Mouse (Mus musculus) layer of hippocampus, adult 18-20 months (tissue): Measurements from ENCODE around the gene Slamf9. TPM values are rescaled to one million over a fixed set of nuclear protein-coding genes. Genes with fewer than 3 reads are reported as not detected.

Source experiments
- DNase-seq, 2 experiments: peaks; one replicate each; pipeline ENCODE4 v3.0.0; 2022; ENCODE audit warnings: low spot score in 2 of 2
- long read RNA-seq: library from polyadenylated mRNA; stranded (forward); transcript quantifications from one replicate; pipeline ENCODE4 v2.0.0, GENCODE M21; 2021
- total RNA-seq, 2 experiments: library from RNA; stranded (reverse); gene quantifications; 2 replicates each; pipeline ENCODE4 v1.2.3; 2021

Slamf9 gene
- total RNA-seq = under 1 TPM; 0.33 to 0.47 TPM
- long read RNA-seq, partial matches to known transcripts = 1 of 1 reads
- long read RNA-seq, other reads (novel, unspliced or antisense) = 0 of 1 reads

DNA sequence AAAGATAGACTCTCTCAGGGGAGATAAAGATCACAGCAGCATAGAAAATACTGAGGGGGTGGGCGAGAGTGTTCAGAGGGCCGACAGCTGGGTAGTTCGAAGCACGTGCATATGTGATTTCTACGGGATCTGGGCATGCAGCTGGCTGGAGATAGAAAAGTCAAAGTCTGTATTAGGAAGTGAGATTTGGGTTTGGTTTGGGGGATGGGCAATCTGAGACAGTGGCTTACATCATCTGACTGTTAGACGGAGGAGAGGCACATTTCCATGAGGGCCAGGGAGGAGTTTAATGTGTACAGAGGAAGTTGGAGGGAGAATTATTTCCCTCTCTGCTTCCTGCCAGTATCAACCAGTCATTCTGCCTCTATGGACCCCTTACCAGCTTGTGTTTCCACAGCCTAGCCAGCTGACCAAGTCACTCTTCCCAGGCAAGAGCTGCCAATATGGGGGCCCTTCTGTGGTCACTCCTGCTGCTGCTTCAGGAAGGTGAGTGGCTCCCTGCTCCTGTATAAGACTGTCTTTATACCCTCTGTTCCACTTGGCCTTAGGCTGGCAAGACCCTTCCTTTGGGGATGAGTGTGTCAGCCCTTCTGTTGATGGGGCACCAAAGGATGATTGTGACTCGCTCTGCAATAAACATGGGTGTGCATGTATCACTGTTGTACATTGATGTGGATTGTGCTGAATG lies at the start of gene Slamf9:
Gene Slamf9 (plus strand): TSS at position 305 of the 688 bp plus-strand sequence.
- no peak for DNase-seq

DNA sequence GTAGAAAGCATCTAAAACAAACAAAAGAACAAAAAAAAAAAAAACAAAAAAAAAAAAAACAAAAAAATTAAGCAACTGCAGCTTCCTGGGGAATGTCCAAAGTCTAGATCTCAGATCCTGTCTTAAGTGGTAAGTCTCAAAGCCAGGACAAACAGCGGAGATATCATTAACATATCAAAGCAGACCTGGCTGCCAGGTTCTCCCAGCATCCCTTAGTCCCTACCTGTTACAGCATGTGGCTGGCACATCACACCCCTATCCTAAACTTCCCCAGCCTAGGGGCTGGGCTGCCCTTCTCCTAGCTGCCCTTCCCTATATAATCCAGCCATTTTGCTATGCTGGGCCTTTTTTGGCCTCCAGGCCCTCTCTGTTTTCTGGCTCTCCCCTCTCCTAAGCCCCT lies 48.7 kb upstream of the Slamf9 start:
- DNase-seq = no peak

DNA sequence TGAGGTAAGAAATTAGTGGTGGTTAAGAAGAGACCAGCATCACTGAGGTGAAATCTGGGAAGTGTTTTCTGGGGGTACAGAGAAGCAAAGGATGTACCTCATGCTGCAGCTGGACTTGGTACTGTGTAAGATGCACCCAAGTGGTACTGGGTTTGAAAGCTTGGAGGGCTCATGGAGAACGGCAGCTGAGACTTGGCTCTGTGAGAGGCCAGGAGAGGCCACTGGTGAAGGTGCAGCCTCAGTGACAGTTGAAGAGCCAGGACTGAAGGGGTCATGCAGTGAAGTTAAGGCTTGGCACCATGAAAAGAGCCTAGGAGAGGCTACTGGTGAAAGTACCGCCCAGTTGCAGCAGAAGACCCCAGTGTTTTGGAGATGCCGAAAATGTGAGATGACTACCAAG lies 47.3 kb upstream of the Slamf9 start:
- no peak for DNase-seq

DNA sequence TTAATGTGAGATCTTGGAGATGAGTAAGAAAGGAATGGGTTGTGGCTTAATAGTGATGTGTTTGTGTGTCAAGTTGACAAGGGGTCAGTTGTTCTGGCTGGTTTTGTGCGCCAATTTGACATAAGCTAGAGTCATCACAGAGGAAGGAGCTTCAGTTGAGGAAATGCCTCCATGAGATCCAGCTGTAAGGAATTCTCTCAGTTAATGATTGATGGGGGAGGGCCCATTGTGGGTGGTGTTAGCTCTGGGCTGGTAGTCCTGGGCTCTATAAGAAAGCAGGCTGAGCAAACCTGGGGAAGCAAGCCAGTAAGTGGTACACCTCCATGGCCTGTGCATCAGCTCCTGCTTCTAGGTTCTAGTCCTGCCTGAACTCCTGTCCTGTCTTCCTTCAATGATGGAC lies 46.5 kb upstream of the Slamf9 start:
- no peak for DNase-seq

DNA sequence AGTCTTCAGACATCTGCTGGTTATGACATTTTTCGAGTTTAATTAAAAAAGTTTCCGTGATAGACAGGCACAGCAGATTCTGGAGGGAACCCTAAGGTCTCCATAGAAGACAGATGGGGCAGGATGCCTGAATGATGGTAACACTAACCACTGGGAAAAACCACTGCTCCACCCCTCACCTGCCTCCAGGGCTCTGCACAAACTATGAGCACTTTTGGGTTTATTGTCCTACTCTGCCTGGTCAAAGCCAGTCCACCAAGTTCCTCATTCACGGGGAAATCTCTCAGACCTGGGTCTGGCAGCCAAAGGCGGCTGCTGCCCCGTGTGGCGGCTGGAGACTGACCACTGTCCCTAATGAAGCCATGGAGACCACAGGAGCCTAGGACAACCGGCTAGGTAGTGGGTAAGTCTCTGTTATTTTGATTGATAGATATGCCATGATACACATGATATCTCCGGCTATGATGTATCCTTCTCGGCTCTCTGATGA lies 44.4 kb upstream of the Slamf9 start:
- DNase-seq = no peak

DNA sequence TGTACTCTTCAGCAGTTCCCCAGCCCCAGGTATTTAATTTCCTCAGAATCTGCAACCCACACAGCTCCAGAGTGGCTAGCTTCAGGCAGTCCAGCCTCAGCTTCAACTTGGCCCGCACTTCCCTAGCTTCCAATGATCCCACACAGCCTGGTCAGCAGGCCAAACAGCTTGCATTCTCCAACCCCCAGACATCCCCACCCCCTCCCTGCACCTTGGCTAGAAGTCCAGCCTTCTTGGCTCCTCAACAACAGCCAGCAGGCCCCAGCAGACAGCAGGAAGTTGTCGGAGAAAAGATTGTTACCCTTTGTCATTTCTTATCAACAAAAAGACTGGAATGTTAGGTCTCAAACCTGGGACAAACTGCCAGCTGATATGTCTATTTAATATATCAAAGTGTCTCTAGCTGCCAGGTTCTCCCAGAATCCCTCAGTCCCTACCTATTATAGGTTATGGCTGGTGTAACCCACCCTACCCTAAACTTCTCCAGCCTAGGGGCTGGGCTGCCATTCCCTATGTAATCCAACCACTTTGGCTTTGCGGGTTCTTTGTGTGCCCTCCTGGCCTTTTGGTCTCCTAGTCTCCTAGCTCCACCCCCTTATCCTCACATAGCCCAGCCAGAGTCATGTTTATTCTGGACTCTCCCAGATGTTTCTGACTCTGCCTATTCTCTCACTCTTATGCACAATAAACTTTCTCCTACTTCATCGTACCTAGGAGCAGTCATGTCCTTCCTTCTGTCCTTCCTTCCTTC lies 43.1 kb upstream of the Slamf9 start:
- no peak for DNase-seq

DNA sequence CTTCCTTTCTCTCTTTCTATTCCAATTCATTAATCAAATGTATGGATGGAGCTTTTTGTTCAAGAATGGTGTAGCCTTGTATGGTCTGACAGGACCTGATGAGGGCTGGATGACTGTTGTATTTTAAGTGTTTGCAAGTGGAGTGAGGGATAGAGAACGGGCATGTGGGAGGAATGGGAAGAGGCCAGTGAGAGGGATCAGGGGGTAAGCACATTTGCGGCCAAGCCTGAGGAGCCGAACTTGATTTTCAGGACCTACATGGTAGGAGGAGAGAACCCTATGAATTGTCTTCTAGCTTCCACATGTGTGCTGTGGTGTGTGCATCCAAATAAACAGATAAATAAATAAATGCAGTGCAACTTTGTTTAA lies 42.6 kb upstream of the Slamf9 start:
- DNase-seq = no peak

DNA sequence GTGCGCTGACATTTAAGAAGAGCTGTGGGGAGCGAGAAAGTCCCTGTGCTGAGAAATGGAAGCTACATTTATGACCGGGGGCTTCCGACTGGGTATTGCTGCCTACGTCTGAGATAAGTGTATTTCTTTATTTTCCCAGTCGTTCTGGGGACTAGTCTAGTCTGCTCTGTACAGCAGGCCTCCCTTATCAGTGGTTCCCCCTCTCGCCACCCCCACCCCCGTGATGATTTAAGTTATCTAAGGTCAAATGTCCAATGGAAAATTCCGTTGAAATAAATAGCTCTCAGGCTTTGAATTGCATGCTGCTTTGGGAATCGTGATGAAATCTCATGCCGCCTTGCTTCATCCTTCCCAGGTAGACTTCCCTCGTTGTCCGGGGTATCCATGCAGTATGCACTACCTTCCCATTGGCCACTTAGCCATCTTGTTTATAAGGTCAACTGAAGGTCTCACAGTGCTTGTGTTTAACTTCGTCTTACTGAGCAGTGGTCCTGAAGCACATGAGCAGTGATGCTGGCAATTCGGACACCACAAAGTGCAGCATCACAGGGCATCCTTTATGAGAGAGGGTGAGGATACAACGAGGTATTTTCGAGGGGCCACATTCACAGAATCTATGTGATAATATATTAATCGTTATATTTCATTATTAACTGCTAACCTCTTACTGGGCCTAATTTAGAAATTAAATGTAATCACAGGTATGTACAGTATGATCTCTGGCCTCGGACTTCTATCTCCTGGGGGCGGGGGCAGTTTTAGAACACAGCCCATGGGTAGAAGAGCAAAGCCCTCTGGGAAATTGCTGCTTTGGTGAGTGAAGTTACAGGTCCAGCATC lies 41.9 kb upstream of the Slamf9 start:
- no peak for DNase-seq

DNA sequence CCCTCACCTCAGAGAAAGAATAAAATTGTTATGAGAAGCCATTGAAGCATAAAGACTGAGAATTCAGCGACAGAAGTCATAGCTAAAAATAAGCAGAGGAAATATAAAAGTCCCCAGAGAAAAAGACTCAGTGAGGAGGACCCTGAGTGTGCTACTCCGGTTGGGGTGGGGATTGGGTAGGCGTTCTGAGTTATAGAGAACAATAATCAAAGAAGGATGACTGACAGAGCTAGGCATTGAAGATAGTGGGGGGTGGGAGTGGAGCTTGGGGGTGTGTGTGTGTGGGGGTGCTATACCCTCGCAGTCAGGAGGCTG lies 41.4 kb upstream of the Slamf9 start:
- DNase-seq = no peak

DNA sequence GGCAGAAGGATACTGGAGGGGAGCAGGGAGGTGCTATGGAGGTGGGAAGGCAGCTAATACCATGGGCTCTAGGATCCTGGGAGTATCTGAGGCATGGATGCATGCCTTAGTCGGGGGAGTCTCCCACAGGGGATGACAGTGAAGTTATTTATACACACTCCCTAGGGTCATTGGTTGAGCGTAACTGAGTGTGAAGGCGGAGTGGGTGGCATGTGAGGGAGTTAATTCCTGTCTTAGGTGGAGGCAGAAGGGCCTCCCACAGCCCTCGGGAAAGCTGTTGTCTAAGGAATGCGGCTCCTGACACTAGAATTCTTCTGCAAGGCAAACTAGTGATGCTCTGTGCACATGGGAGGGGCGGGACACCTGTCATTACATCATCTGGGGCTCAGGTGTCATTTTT lies 38.4 kb upstream of the Slamf9 start:
- DNase-seq = no peak

DNA sequence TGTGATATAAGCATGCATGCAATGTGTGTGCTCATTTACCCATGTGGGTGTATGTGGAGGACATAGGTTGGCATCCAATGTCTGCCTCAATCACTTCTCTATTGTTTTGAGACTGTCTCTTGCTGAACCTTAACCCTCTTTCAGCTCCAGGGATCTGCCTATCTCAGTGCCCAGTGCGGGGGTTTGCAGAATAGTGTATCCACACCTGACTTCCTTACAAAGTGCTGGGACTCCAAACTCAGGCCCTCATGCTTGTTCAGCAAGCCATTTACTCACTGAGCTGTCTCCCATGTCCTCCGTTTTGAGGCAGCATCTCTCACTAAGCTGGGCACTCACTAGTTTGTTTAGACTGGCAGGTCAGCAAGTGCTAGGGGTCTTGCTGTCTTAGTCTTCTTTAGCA lies 36.5 kb upstream of the Slamf9 start:
- no peak for DNase-seq

DNA sequence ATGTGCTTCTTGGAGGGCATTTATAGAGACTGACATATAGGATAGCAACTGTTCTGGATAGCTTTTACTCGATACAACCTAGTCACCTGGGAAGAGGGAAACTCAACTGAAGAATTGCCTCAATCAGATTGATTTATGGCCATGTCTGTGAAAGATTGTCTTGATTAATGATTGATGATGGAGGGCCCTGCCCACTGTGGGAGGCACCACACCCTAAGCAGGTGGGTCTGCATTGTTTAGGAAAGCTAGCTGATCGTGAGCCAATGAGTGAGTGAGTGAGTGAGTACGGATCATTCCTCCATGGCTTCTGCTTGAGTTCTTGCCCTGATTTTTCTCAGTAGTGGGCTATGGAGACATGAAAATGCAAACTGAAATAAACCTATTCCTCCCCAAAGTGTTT lies 34.6 kb upstream of the Slamf9 start:
- no peak for DNase-seq

DNA sequence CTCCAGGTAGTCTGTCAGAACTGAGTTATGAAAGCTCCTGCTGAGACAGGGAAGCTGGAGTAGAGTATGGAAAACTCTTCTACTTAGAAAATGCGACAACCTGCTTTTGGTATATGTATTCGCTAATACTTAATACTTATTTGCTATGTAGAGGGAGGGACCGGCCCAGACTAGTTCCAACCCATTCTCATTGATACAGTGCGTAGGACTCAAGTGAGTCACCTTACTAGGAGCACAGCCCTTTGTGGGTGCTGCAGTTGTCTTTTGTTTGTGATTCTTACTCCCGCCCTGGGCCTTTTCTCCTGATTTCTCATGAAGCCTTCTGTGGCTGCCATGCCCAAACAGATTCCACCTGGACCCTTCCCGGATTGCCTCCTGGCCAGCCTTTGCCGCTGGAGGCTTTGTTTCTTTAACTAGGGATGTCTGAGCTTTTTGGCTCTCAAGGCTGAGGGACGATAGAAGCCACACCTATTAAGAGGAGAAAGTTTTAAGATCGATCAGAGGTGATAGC lies 33.2 kb upstream of the Slamf9 start:
- no peak for DNase-seq

DNA sequence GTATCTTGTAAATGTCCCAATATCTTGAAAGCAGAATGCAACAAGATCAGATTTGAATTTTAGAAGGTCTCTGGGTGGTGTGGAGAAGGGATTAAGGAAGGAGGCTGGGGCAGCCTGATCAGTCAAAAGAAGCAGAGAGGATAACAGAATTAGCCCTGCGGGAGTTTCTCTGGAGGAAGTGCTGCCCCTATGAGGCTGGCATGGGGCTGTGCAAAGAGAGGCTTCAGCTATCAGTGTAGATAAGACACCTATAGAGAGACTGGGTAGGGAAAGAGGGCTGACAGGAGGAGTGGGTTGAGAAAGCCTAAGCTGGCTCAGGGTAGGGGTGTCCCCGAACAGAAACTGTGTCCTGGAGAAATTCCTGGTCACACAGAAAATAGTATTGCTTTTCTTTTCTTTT lies 24.9 kb upstream of the Slamf9 start:
- no peak for DNase-seq

DNA sequence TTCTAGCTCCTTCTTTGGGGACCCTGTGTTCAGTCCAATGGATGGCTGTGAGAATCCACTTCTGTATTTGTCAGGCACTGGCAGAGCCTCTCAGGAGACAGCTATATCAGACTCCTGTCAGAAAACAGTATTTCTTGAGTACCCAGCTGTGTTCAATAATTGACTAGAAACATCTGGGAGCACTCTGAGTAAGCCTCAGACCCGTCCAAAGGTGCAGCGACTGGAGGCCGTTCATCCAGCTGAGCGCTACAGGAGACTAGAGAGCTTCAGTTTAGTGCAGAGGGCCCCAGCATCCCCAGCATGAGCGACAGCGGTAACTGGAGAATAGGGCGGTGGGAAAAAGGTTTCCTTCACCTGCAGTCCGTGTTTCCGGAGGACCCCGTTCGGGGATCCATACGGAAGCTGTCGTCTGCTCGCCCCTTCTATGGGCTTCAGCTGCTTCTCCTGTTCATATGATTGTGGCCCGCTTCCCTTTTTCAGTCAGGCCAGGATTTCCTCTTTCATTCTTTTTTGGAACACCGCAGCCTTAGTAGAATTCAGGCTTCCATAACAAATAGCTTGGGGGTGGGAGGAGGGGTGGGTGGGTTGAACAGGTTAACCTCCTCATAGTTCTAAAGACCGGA lies 24.2 kb upstream of the Slamf9 start:
- no peak for DNase-seq

DNA sequence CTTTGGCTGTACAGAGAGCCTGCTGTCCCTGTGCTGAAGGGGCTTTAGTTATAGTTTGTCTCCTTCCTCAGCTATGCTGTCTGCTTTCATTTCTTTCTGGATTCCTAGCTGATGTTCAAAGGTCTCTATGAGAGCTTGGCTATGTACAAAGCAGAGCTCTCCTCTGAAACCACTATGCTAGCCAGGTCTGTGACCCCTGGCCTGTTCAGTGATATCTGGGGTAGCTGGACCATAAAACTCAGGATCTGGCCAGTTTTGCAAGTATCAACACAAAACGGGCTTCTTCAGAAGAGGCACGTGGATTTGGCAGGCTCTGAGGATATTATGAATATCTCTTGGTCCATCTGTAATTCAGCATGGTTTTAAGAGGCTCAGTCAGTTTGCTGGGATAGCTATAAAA lies 22.2 kb upstream of the Slamf9 start:
- DNase-seq = no peak

DNA sequence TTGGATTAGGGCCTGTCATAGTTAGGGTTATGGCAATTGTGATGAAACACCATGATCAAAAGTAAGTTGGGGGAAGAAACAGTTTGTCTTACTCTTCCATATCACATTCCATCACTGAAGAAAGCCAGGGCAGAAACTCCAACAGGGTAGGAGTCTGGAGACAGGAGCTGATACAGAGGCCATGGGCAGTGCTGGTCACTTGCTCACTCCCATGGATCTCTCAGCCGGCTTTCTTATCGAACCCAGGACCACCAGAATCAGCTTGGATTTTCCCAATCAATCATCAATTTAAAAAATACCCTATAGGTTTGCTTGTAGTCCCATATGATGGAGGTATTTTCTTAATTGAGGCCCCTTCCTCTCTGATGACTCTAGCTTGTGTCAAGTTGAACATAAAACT lies 21.3 kb upstream of the Slamf9 start:
- DNase-seq = no peak

DNA sequence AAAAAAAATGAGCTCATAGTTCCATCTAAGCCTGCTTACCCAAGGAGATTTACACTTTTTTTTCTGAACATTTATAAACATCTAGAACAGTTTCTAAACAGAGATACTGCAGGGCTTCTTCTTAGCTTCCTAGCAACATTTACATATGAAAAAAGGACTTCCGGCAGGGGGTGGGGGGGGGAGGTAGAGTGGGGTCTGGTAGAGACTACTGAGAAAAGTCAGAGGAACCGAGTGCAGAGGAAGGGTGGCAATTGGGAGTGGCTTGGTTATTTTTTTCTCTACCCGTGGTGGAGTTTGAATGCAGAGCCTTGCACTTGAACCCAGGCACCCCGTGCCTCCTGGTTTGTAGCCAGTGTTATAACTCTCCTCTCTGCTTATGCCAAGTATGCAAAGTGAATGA lies 19.7 kb upstream of the Slamf9 start:
- no peak for DNase-seq

DNA sequence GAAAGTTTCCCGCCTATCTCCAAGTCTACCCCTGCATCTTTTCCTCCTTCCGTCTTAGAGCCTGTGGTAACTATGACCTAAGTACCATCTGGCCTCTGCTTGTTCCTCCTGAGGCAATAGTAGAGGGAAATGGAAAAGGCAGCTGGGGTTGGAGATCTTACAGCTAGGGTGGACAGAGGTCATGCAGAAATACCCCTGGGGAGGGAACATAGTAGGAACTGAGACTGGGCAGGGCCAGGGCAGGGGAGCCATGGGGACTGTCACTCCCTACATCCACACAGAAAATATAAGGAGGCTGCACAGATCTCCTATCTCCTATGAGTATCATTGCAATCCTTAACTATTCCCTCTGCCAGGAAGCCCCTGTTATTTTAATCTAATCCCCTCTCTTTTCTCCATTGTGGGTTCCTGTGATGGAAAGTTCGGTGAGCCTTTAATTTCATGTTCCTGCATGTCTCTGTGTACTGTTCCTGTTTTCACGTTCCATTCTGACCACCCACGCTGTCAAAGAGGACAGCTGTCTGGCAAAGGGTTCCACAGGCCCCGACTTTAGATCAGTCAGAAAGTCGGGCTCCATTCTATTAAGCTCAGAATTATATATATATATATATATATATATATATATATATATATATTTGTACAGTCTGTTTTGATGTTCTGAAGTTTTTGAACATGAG lies 19.0 kb upstream of the Slamf9 start:
- peak in 1 of 2 experiments; percentile 9 for DNase-seq

DNA sequence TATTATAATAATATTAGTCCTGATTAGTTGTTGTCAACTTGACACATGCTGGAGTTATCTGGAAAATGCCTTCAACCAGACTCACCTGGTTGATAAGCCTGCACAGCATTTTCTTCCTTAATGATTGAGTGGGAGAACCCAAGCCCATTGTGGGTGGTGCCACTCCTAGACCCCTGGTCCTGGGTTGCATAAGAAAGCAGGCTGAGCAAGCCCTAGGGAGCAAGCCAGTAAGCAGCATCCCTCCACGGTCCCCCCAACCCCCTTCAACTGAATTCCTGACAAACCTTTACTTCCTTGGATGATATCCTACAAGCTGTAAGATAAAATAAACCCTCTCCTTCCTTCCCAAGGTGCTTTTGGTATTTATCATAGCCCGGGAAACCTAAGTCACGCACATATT lies 18.0 kb upstream of the Slamf9 start:
- DNase-seq = no peak

DNA sequence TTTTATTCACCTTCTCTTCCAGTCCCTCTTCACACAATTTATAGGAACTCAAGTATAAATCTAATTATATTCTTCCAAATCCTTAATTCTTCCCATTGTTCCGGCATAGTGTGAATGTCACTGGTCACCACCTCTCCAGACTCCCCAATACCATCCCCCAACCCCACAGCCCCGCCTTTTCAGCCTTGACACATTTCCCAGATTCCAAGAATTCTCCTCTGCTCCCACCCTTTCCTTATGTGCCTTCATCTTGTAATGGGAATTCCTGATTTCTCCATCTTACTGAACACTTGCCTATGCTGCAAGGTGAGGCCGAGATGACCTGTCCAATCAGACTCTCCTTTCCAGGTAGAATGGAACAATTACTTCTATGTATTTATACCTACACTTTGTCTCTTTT lies 17.1 kb upstream of the Slamf9 start:
- no peak for DNase-seq
